Mouse (Mus musculus): Measurements from ENCODE around the gene Alg1. TPM values are rescaled to one million over a fixed set of nuclear protein-coding genes. Genes with fewer than 3 reads are reported as not detected.

The Alg1 gene
- polyA plus RNA-seq, 1 experiment from 2014 or later = 24.4 TPM

DNA sequence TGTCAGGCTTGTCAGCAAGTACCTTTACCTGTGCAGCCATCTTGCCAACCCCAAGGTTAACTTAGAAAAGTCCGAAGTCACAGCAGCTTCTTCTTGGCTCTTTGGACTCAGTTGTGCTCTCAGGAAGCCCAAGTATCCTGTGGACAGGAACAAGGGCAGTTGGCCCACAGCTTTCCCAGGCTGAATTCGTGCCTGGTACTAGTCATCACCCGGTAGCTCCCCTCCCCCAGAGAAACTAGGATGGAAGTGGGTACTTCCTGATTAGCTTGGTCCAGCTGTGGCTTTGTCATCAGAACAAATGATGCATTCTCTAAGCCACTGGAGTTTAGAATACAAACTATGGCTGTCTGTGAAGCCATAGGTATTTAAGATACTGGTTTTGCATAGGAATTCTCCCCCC, 52.0 kb downstream of the Alg1 start:
- Histone ChIP-seq H3K9ac (no peak overlapping the region), H3K27ac (no peak overlapping the region), H3K36me3 (replicated peaks) (no peaks in the 10 kb centered on the region), H3K4me1 (peaks cover 3% of the 10 kb centered on the region; the same call in 1 of the 2 replicates), H3K27me3 (no peaks in the 10 kb centered on the region), H3K9me3 (no peaks in the 10 kb centered on the region), H3K4me2 (no peak overlapping the region), H3K4me3 (replicated peaks) (no peak overlapping the region)
- ATAC-seq (ENCODE audit: low FRiP score) = no peak
- 46% methylated on average over 3 of the region's 3 CpGs for WGBS

Small RNA genes lying within 50 kb of the gene (microRNA-seq; reads per million reads assigned to microRNA genes)
- gene Gm23689 (not detected), gene Gm26095 (not detected), gene Mir6364 (not detected)

Other genes starting within 250 kb of the Alg1 start
- not detected in 2 replicates for gene Sept12, start 235.8 kb upstream of the Alg1 start, polyA plus RNA-seq (2016; fragmentation: Nextera tagmentation; extraction: Ambion mirVana)
- gene Smim22, start 226.3 kb upstream of the Alg1 start, polyA plus RNA-seq (2016; fragmentation: Nextera tagmentation; extraction: Ambion mirVana) = 1.8 and 2.4 TPM in 2 replicates
- 80.2 and 83.5 TPM in 2 replicates for gene Rogdi, start 220.1 kb upstream of the Alg1 start, polyA plus RNA-seq (2016; fragmentation: Nextera tagmentation; extraction: Ambion mirVana)
- gene Glyr1, start 183.8 kb upstream of the Alg1 start, polyA plus RNA-seq (2016; fragmentation: Nextera tagmentation; extraction: Ambion mirVana) = 216 and 238 TPM in 2 replicates
- 23.8 and 24.8 TPM in 2 replicates for gene Ubn1, start 183.6 kb upstream of the Alg1 start, polyA plus RNA-seq (2016; fragmentation: Nextera tagmentation; extraction: Ambion mirVana)
- gene Ppl, start 101.2 kb upstream of the Alg1 start, polyA plus RNA-seq (2016; fragmentation: Nextera tagmentation; extraction: Ambion mirVana) = 0.47 and 1.1 TPM in 2 replicates
- gene Sec14l5, start 86.5 kb upstream of the Alg1 start, polyA plus RNA-seq (2016; fragmentation: Nextera tagmentation; extraction: Ambion mirVana) = 0.28 and 0.33 TPM in 2 replicates
- gene Nagpa, start 29.6 kb upstream of the Alg1 start, polyA plus RNA-seq (2016; fragmentation: Nextera tagmentation; extraction: Ambion mirVana) = 9.3 and 12.8 TPM in 2 replicates
- gene AU021092, start 11.3 kb upstream of the Alg1 start, polyA plus RNA-seq (2016; fragmentation: Nextera tagmentation; extraction: Ambion mirVana) = 4.7 and 5.9 TPM in 2 replicates
- gene Eef2kmt, start 22.4 kb downstream of the Alg1 start, polyA plus RNA-seq (2016; fragmentation: Nextera tagmentation; extraction: Ambion mirVana) = 10.2 and 11.2 TPM in 2 replicates

Data from forebrain, embryonic 12.5 days (tissue).